Mouse (Mus musculus) midbrain, embryonic 12.5 days (tissue): ENCODE measurements around the gene Paqr3. TPM values are rescaled to one million over a fixed set of nuclear protein-coding genes. Genes with fewer than 3 reads are reported as not detected.

Experiments used
- ATAC-seq: fragments of 200-750 bp; cut with Nextera tagmentation; 2 replicates; pipeline ENCODE4 v1.8.0; 2017; ENCODE audit warnings: low read depth, moderate TSS enrichment, moderate library complexity; ENCODE audit not compliant: low FRiP score
- H3K27ac ChIP-seq: fragments of 300-500 bp; sonication (generic); replicated peaks from 2 replicates; pipeline ENCODE4 v1.5.1; 2016; ENCODE audit warnings: mild to moderate bottlenecking
- H3K27me3 ChIP-seq: fragments of 300-500 bp; sonication (generic); 2 replicates; pipeline ENCODE4 v1.6.1; 2016; ENCODE audit warnings: mild to moderate bottlenecking
- H3K36me3 ChIP-seq: fragments of 300-500 bp; sonication (generic); 2 replicates; pipeline ENCODE4 v1.6.1; 2016
- H3K4me1 ChIP-seq: fragments of 300-500 bp; sonication (generic); 2 replicates; pipeline ENCODE4 v1.6.1; 2016
- H3K4me2 ChIP-seq: fragments of 300-500 bp; sonication (generic); replicated peaks from 2 replicates; pipeline ENCODE4 v1.6.1; 2016; ENCODE audit warnings: mild to moderate bottlenecking, moderate library complexity
- H3K4me3 ChIP-seq: fragments of 300-500 bp; sonication (generic); 2 replicates; pipeline ENCODE4 v1.5.1; 2016; ENCODE audit warnings: mild to moderate bottlenecking
- H3K9ac ChIP-seq: fragments of 300-500 bp; sonication (generic); replicated peaks from 2 replicates; pipeline ENCODE4 v1.6.1; 2016; ENCODE audit warnings: mild to moderate bottlenecking, moderate library complexity
- H3K9me3 ChIP-seq: fragments of 300-500 bp; sonication (generic); 2 replicates; pipeline ENCODE4 v1.6.1; 2016; ENCODE audit warnings: mild to moderate bottlenecking
- WGBS: fragments of 180-500 bp; shearing (Covaris S2); methylation state at CpG from one replicate; pipeline ENCODE4 v1.1.7; 2016; 5-methylcytosine and 5-hydroxymethylcytosine counted together
- polyA plus RNA-seq: library from polyadenylated mRNA; unstranded; fragments of >200 nt; fragmentation: Nextera tagmentation; extraction: Ambion mirVana; gene quantifications from 2 replicates; pipeline ENCODE4 v1.2.1, GENCODE M21; 2016

The Paqr3 gene
- polyA plus RNA-seq = 17.9 and 20.0 TPM in 2 replicates

- peak; percentile 99 for ATAC-seq
- peaks cover 11% of the 10 kb centered on the region for H3K4me1 ChIP-seq
- H3K4me3 ChIP-seq = peak within 1 kb of the TSS; percentile 74
- peaks cover 3% of the 10 kb centered on the region; the same call in 1 of the 2 replicates for H3K36me3 ChIP-seq
- peak within 1 kb of the TSS; percentile 69 for H3K9ac ChIP-seq
- no peaks in the 10 kb centered on the region for H3K27me3 ChIP-seq
- H3K27ac ChIP-seq = peak within 1 kb of the TSS; percentile 69
- peak within 1 kb of the TSS; percentile 62 for H3K4me2 ChIP-seq
- WGBS = under 1% methylated on average over 59 of the region's 62 CpGs
- H3K9me3 ChIP-seq = no peaks in the 10 kb centered on the region
These were observed at the start of gene Paqr3 for GRCm38 (mm10) chr5:97111207-97111910. Paqr3 (minus strand) TSS chr5:97111596.

- Histone ChIP-seq H3K27me3 (no peaks in the 10 kb centered on the region), H3K36me3 (no peaks in the 10 kb centered on the region), H3K4me3 (no peak overlapping the region), H3K9ac (no peak overlapping the region), H3K4me1 (no peaks in the 10 kb centered on the region), H3K4me2 (no peak overlapping the region), H3K27ac (no peak overlapping the region), H3K9me3 (no peaks in the 10 kb centered on the region)
- no peak for ATAC-seq
- WGBS = 26% methylated on average over 1 of the region's 1 CpGs
These were observed 43.3 kb upstream of the Paqr3 start for GRCm38 (mm10) chr5:97154688-97155087.

DNA sequence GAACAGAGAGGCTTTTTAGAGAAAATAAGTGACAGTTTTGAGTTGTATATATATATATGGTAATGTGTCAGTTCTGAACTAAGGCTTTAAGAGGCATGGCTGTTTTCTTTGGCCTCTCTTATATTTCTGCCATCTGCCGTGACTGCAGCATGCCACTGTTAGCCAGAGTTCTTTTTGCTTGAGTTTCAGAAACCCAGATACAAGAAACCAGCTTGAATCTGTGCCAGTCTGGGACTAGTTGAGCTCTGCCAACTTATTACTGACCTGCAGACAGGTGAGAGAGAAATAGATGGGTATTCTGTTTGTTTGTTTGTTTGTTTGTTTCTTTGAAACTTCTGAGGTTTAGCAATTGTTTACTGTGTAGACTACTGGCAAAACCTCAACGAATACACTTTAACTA lies 23.9 kb upstream of the Paqr3 start:
- Histone ChIP-seq H3K36me3 (no peaks in the 10 kb centered on the region), H3K9ac (no peak overlapping the region), H3K4me1 (no peaks in the 10 kb centered on the region), H3K27me3 (no peaks in the 10 kb centered on the region), H3K27ac (no peak overlapping the region), H3K4me2 (no peak overlapping the region), H3K9me3 (no peaks in the 10 kb centered on the region), H3K4me3 (no peak overlapping the region)
- WGBS = 85% methylated on average over 2 of the region's 2 CpGs
- no peak for ATAC-seq

DNA sequence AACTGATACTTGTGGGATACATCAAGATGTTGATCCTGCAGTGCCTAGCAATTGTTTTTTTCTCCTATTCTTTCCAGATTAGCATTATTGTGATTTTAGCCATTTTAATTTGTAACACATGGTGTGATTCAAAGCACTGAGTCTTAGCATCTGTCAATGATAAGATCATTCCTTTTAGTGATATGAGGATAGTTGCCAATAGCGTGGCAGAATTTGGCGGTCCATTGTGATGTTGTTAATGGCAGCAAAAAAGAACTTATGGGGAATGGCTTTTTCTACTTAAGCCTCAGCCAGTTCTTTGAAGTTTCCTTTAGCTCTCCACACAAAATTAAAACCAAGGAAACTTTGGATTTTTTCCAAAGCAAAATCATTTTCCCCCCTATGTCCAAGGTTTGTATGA lies 18.2 kb upstream of the Paqr3 start:
- Histone ChIP-seq H3K36me3 (no peaks in the 10 kb centered on the region), H3K4me3 (no peak overlapping the region)
- WGBS = 87% methylated on average over 2 of the region's 2 CpGs

DNA sequence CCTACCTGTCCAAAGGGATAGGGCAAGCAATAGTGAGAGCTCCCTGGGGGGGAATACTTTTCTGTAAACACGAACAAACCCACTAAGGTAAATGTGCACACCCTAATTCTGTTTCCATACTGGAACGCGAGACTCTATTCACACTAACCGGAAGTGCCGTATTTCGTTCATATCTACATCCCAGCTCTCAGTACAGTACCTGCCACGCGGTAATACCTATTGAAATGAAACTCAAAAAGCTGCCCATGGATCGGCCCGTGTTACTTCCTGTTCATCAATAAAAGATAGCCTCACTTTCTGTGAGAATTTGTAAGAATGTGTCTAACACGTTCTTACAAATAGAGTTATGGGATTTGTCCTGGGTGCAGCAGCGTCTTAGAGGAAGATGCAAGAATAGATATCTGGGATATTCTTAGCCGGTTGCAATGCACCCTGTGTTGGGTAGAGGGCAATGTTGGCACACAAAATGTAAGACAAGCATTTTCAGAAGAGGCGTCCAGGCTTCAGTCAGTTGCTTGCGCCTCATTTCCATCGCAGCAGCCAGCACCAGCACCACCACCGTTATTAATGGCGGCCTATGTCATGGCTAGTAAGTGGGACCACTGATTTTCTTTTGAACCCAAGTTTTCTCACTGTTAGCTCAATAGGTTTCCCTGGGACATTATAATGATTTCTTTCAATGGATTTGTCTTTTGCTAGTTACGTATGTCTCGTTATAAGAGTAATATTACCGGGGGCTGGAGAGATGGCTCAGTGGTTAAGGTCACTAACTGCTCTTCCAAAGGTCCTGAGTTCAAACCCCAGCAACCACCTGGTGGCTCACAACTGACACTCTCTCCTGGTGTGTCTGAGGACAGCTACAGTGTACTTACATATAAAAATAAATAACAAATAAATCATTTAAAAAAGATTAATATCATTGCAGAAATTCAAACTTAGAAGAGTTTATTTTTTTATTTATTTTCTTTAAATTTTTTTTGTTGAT lies 17.1 kb upstream of the Paqr3 start:
- Histone ChIP-seq H3K36me3 (no peaks in the 10 kb centered on the region), H3K27me3 (peaks cover 12% of the 10 kb centered on the region; the same call in 1 of the 2 replicates), H3K4me1 (no peaks in the 10 kb centered on the region), H3K9ac (no peak overlapping the region), H3K4me2 (no peak overlapping the region), H3K27ac (no peak overlapping the region), H3K4me3 (no peak overlapping the region), H3K9me3 (no peaks in the 10 kb centered on the region)
- WGBS = 55% methylated on average over 21 of the region's 21 CpGs
- ATAC-seq = peak; percentile 70

More for the DNA sequence above, 18.2 kb upstream of the Paqr3 start:
- Histone ChIP-seq H3K4me1 (no peaks in the 10 kb centered on the region), H3K4me2 (no peak overlapping the region), H3K9me3 (no peaks in the 10 kb centered on the region), H3K27me3 (peaks cover 12% of the 10 kb centered on the region; the same call in 1 of the 2 replicates), H3K9ac (no peak overlapping the region), H3K27ac (no peak overlapping the region)
- ATAC-seq = no peak

GRCm38 (mm10) chr5:97127284-97127683 lies 15.9 kb upstream of the Paqr3 start:
- WGBS = 85% methylated on average over 6 of the region's 6 CpGs
- no peak overlapping the region for H3K4me3 ChIP-seq
- ATAC-seq = no peak
- peaks cover 12% of the 10 kb centered on the region; the same call in 1 of the 2 replicates for H3K27me3 ChIP-seq
- no peak overlapping the region for H3K27ac ChIP-seq
- H3K4me1 ChIP-seq = no peaks in the 10 kb centered on the region
- no peaks in the 10 kb centered on the region for H3K9me3 ChIP-seq
- no peak overlapping the region for H3K4me2 ChIP-seq
- no peaks in the 10 kb centered on the region for H3K36me3 ChIP-seq
- H3K9ac ChIP-seq = no peak overlapping the region

DNA sequence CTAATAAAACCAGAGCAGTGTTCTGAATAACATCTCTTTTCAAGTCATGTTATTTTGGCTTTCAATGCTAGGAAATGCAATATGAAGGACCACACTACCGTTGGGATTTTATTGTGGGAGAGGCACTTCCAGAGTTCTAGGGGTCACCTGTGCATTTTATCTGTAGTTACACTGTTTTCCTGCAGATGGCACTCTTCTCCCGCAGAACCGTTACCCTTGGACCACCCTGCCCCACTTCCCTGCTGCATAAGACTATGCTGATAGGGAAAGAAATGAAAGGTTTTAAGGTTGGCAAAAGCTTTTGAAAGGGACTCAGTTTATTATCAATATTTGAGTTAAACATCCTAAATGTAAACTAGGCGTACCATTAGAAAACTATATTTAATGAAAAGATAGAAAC lies 14.6 kb upstream of the Paqr3 start:
- Histone ChIP-seq H3K4me1 (no peaks in the 10 kb centered on the region), H3K9ac (no peak overlapping the region), H3K9me3 (no peaks in the 10 kb centered on the region), H3K4me3 (no peak overlapping the region), H3K36me3 (no peaks in the 10 kb centered on the region), H3K27me3 (peaks cover 12% of the 10 kb centered on the region; the same call in 1 of the 2 replicates), H3K4me2 (no peak overlapping the region), H3K27ac (no peak overlapping the region)
- WGBS = 20% methylated on average over 4 of the region's 4 CpGs
- ATAC-seq = peak; percentile 76

- Histone ChIP-seq H3K27me3 (peaks cover 12% of the 10 kb centered on the region; the same call in 1 of the 2 replicates), H3K4me1 (no peaks in the 10 kb centered on the region), H3K36me3 (no peaks in the 10 kb centered on the region), H3K4me2 (no peak overlapping the region), H3K4me3 (no peak overlapping the region), H3K9ac (no peak overlapping the region), H3K27ac (no peak overlapping the region), H3K9me3 (no peaks in the 10 kb centered on the region)
- WGBS = 68% methylated on average over 10 of the region's 10 CpGs
- ATAC-seq = peak; percentile 41; the same call in 1 of the 2 replicates
These were observed 14.1 kb upstream of the Paqr3 start for GRCm38 (mm10) chr5:97125459-97125970.

DNA sequence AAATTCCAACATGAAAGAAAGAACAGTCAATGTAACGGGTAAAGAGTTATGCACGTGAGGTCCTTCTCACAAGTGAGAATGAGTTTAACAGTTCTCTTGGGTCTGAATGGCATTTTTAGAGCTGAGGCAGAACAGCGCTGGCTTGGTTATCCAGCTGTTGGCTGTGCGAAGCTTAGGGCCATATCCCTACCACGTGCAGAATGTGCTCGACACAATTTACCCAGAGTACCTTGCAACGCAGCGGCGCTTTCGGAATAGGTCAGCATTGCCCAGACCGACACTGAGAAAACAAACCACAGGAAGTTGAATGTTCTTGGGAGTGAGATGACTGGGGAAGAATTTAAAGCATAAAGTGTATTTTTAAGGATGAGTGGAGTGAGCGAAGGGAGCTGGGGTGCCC lies 13.6 kb upstream of the Paqr3 start:
- H3K9ac ChIP-seq = no peak overlapping the region
- no peak overlapping the region for H3K4me2 ChIP-seq
- H3K27ac ChIP-seq = no peak overlapping the region
- H3K4me1 ChIP-seq = no peaks in the 10 kb centered on the region
- ATAC-seq = no peak
- H3K27me3 ChIP-seq = peaks cover 12% of the 10 kb centered on the region; the same call in 1 of the 2 replicates
- H3K9me3 ChIP-seq = no peaks in the 10 kb centered on the region
- 86% methylated on average over 12 of the region's 12 CpGs for WGBS
- no peaks in the 10 kb centered on the region for H3K36me3 ChIP-seq
- H3K4me3 ChIP-seq = no peak overlapping the region

GRCm38 (mm10) chr5:97110697-97111096 lies 699 bp downstream of the Paqr3 start:
- peak overlapping the region; percentile 74 for H3K4me3 ChIP-seq
- H3K9me3 ChIP-seq = no peaks in the 10 kb centered on the region
- WGBS = 15% methylated on average over 5 of the region's 5 CpGs
- H3K36me3 ChIP-seq = peaks cover 9% of the 10 kb centered on the region; the same call in 1 of the 2 replicates
- H3K27ac ChIP-seq = no peak overlapping the region
- H3K4me1 ChIP-seq = peaks cover 11% of the 10 kb centered on the region
- ATAC-seq = no peak
- peak overlapping the region; percentile 62 for H3K4me2 ChIP-seq
- peak overlapping the region; percentile 69 for H3K9ac ChIP-seq
- no peaks in the 10 kb centered on the region for H3K27me3 ChIP-seq

GRCm38 (mm10) chr5:97110133-97110532 lies 1.3 kb downstream of the Paqr3 start:
- no peak for ATAC-seq
- Histone ChIP-seq H3K27me3 (no peaks in the 10 kb centered on the region), H3K4me3 (peak overlapping the region; percentile 74), H3K4me2 (peak overlapping the region; percentile 62), H3K27ac (no peak overlapping the region), H3K36me3 (peaks cover 9% of the 10 kb centered on the region; the same call in 1 of the 2 replicates), H3K4me1 (peaks cover 11% of the 10 kb centered on the region), H3K9me3 (no peaks in the 10 kb centered on the region), H3K9ac (0 out of 2 replicates have a peak overlapping the region, but pooled peaks have one; percentile 69)
- 35% methylated on average over 2 of the region's 2 CpGs for WGBS
